Mouse (Mus musculus) T-helper 2 cell (primary cell): ENCODE measurements around the gene Shmt1.

Source experiments
- in situ Hi-C: fragments of 300-600 bp; cut with MboI, MseI; formaldehyde crosslinking; loops from one replicate; pipeline ENCODE4 v1.15.1; 2025; ENCODE audit warnings: high pct_unique_total_duplicates

Gene Shmt1

GRCm38 (mm10) chr11:60796342-60796741, 15.2 kb downstream of the Shmt1 start:
- in situ Hi-C loops = no loop called here

DNA sequence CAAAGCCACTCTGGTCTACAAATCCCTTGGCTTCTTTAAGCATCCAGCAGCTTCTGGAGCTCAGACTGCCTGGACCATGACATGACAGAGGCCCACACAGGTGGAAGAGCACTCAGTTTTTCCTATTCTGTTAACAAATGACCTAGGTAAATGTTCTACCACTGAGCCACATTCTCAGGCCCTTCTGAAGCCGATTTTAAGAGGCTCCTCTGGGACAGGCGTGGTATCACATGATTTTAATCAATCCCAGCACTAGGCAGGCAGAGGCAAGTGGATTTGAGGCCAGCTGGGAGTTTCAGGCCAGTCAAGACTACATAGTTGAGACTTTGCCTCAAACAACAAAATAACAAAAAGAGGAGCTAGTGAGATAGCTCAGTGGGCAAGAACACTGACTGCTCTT, 21.0 kb downstream of the Shmt1 start:
- in situ Hi-C loops = no loop called here

DNA sequence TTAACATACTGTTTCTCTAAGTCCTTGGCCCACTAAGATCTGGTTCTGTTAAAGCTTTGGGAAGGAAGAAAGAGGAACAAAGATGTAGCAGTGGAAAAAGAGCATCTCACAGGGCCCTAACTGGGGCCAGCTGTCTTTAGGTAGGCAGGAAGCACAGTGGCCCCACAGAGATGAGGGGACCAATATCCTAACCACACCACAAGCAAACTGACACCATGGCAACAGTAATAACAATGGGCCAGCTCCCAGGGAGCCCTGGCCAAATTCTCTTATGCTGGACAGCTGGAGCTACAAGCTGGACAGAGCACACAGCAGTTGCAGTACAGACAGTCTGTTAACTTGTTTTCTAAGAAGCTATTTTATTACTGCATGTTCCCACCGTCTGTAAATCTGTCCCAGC, 23.9 kb downstream of the Shmt1 start:
- in situ Hi-C loops = loop anchor here (10.0 kb wide), 1 partner anchor 1307 kb away; no protein-coding TSS in a partner anchor

- in situ Hi-C loops = loop anchor here (10.0 kb wide), 1 partner anchor 1310 kb away; no protein-coding TSS in a partner anchor
Observed at GRCm38 (mm10) chr11:60784179-60784922, 27.2 kb downstream of the Shmt1 start.

DNA sequence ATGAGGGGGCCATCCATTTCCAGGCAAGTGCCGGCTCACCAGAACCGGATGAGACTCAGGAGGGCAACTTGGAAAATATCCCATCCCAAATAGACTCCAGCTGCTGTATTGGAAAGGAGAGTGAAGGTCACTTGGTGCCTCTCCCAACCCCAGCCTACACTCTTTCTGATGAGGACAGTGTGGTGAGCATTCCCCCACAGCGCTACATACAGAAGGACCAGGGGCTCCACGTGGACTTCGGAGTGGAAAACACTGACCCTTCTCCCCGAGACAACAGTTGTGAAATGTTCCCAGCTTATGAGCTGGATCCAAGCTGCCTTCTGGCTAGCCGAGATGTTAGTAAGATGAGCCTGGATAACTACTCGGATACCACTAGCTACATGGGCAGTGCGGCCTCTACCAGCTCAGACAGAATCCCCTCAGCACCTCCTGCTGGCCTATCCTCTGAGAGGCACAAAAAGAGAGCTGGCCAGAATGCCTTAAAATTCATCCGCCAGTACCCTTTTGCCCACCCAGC, 31.8 kb downstream of the Shmt1 start:
- in situ Hi-C loops = loop anchor here (5.0 to 10.0 kb wide), 2 partner anchors 77 to 1315 kb away; no protein-coding TSS in a partner anchor

DNA sequence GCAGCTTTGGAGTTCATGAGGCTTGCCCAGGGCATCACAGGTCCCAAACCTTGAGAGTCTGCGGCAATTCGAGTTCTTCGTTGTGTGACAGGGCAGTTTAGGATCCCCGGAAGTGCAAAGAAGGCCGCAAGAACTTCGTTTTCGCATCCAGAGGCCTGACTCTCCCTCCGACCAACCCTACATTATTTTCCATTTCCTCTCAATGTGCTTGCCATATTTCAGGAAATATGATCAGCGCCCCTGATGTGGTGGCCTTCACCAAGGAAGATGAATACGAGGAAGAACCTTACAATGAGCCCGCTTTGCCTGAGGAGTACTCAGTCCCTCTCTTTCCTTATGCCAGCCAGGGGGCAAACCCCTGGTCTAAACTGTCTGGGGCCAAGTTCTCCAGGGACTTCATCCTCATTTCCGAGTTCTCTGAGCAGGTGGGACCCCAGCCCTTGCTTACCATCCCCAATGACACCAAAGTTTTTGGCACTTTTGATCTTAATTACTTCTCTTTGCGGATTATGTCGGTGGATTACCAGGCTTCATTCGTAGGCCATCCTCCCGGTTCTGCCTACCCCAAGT, 33.6 kb downstream of the Shmt1 start:
- in situ Hi-C loops = loop anchor here (5.0 kb wide), 1 partner anchor 76 kb away; no protein-coding TSS in a partner anchor

DNA sequence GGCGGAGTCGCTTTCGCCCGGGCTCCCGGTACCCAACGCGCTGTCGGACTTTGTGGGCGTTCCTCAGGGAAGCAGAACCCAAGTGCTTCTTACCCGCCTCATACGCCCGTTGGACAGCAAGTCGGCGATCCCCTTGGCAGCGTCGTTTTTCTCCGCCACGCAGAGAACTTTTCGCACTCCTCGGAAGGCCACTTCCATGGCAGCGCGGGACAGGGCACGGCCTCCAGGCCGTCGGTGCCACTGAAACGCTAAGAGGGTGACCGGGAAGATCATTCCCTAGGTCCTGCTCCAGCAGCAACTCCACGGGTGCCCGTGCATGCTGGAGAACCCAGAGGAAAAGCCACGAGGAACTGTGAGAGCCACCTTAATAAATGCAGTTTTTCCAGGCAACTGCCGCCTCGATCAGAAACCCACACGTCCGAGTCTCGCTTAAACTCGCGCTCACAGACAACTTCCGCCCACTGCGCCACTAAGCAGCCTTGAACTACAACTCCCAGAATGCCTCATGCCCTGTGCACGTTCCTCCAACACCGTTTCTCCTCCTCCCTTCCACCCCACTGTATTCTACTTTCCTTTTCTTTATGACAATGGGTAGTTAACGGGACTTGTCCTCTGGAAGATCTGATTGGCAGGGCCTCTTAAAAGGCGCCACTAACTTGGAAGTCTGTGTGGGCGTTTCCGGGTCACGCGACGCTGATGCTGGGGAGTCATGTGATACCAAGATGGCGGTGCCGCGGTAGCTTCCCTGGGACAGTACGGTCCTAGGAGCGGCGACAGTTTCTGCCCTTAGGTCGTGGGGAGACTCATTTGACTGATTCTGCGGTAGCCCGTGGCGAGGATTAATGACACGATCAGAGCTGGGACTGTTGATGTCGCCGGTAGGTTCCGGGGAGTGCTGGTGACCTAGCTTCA, 34.4 kb downstream of the Shmt1 start, which contains the start of the genes Top3a and Smcr8:
Gene Top3a (minus strand): TSS at position 537 of the 912 bp plus-strand sequence.
Gene Smcr8 (plus strand): TSS at position 696 of the 912 bp plus-strand sequence.
- in situ Hi-C loops = loop anchor here (5.0 kb wide), 1 partner anchor 75 kb away; no protein-coding TSS in a partner anchor

GRCm38 (mm10) chr11:60776107-60776828, 35.2 kb downstream of the Shmt1 start:
- in situ Hi-C loops = loop anchor here (5.0 kb wide), 1 partner anchor 74 kb away; no protein-coding TSS in a partner anchor

- in situ Hi-C loops = loop anchor here (5.0 kb wide), 1 partner anchor 73 kb away; no protein-coding TSS in a partner anchor
Observed at GRCm38 (mm10) chr11:60775578-60775977, 35.9 kb downstream of the Shmt1 start.

DNA sequence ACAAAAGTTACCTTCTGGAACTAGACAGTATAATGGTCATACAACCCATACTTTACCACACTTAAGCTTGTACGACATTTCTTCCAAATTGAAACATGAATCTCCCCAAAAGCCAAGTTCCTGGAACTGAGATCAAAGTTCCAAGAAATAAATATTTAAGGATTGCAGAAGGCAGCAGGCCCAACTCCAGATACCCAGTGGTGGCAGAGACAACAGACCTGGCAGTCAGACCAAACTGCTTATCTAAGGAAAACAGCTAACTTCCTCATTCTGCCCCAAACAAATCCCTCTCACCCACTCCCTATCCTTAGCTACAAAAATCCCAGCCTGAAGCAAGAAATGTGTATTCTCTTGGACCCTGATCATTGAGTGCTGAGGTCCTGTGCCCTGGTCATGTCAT, 36.7 kb downstream of the Shmt1 start:
- in situ Hi-C loops = loop anchor here (5.0 kb wide), 1 partner anchor 73 kb away; no protein-coding TSS in a partner anchor

- in situ Hi-C loops = no loop called here
Observed at GRCm38 (mm10) chr11:60774158-60774689, 37.3 kb downstream of the Shmt1 start.

- in situ Hi-C loops = no loop called here
Observed at GRCm38 (mm10) chr11:60772161-60772560, 39.4 kb downstream of the Shmt1 start.

DNA sequence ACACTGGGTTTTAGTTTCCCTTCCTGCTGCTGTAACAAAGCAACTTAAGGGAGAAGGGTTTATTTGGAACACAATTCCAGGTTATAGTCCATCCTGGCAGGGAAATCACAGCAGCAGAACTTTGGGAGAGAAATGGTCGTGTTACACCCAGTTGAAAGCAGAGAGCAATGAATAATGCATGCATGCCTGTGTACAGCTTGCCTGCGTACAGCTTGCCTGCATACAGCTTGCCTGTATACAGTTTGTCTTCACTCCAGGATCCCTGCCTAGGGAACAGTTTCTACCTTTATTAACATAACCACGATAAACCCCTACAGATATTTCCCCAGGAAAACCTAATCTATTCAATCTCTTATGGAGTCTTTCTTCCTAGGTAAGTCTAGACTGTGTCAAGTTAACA, 40.7 kb downstream of the Shmt1 start:
- in situ Hi-C loops = no loop called here

- in situ Hi-C loops = no loop called here
Observed at GRCm38 (mm10) chr11:60769322-60769721, 42.2 kb downstream of the Shmt1 start.

GRCm38 (mm10) chr11:60766969-60767368, 44.5 kb downstream of the Shmt1 start:
- in situ Hi-C loops = no loop called here

DNA sequence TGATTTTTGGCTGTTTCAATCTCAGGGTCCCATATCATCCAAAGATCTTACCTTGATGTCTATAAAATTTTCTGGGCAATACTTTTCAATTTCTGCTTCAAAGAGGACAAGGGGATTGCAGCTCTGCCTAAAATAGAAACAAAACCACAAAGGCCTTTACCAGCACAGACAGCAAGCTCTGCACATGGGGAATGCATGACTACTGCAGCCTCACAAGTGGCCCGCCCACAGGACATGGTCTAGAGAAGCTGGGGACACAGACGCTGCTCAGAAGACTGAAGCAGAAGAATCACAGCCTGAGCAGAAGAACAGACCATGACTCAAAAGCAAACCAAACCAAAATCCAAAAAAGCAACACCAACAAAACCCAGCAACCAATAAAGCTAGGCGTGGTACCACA, 49.8 kb downstream of the Shmt1 start:
- in situ Hi-C loops = no loop called here

- in situ Hi-C loops = no loop called here
Observed at GRCm38 (mm10) chr11:60755570-60755969, 55.9 kb downstream of the Shmt1 start.

DNA sequence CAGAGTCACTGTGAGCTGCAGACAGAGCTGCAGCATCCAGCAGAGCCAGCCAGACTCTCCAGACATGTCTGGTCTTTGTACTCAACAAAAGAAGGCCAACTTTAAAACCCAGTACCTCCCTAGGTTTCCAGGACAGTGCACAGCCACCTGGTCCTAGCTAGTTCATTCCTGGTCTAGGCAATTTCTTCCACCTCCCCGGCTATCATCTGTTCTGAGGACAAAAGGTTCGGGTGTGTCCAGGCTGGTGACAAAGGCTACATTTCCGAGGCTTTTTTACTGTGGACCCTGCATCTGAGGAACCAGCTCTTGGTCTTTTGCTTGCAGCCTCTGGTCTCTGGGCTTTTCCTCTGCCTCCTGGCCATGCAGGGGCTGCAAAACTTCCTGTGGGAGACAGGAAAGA, 71.2 kb downstream of the Shmt1 start:
- in situ Hi-C loops = no loop called here
